In genomic region chr6:39478509-39479150, GRCm38 (mm10) we compare ENCODE assay signal across 9 mouse cellular contexts. TPM values are rescaled to one million over a fixed set of nuclear protein-coding genes. Genes with fewer than 3 reads are reported as not detected.
A peak's percentile ranks its signal among the peaks of the same experiment; 100 is the strongest.
DNase-seq lines count a peak whose midpoint lies in the region; ATAC-seq and TF ChIP-seq lines count a peak whose summit lies in the region.
"Had no signal": no experiment of that assay in that cellular context is flagged by ENCODE, and none has a peak within 500 bp of the region (broad histone marks: within the 10 kb centered on the region; RNA-seq: fewer than 3 reads in every experiment).

No protein-coding gene starts in this region.

- no peak for TF ChIP-seq CTCF in lung, postnatal 0 days (IDR thresholded peaks at IDR 0.05)

- no peak overlapping the region for H3K27ac ChIP-seq in lung, postnatal 0 days (ENCODE audit: low read length)

- DNase-seq in layer of hippocampus, adult 11-12 months (ENCODE audit: low spot score) = peak; percentile 74
- no peak for DNase-seq in layer of hippocampus, adult 9-10 months (ENCODE audit: low spot score)
- DNase-seq in cerebellum, postnatal 10 days = peak; percentile 83 to 89
- DNase-seq in heart, adult 8-10 months (ENCODE audit: low spot score) = peak; percentile 69
- DNase-seq in left cerebral cortex, postnatal 4 days = peak; percentile 90
- DNase-seq in urinary bladder, postnatal 14 days (ENCODE audit: low spot score) = no peak
- DNase-seq in lung, postnatal 0 days (ENCODE audit: low spot score) = no peak

- no peak overlapping the region for H3K4me2 ChIP-seq in lung, postnatal 0 days (replicated peaks; ENCODE audit: low read depth, low read length)

- H3K9me3 ChIP-seq in lung, postnatal 0 days (ENCODE audit: low read length) = no peaks in the 10 kb centered on the region

- TF ChIP-seq EP300 in lung, postnatal 0 days (IDR thresholded peaks at IDR 0.05) = no peak

- H3K36me3 ChIP-seq in lung, postnatal 0 days (ENCODE audit: insufficient read depth, low read length) = no peaks in the 10 kb centered on the region

- WGBS in lung, postnatal 0 days = 63% methylated on average over 8 of the region's 8 CpGs

- H3K4me1 ChIP-seq in lung, postnatal 0 days (ENCODE audit: insufficient read depth, low read depth, low read length) = no peaks in the 10 kb centered on the region

- H3K9ac ChIP-seq in lung, postnatal 0 days (replicated peaks; ENCODE audit: low read depth) = no peak overlapping the region

- ATAC-seq in activated CD4-positive, CD25-positive, alpha-beta regulatory T cell, adult 4 months = no peak
- no peak for ATAC-seq in lung, postnatal 0 days
- ATAC-seq: Patski had no signal

- intact Hi-C loops in left cerebral cortex, postnatal 4 days (cut with DNase I) = no loop called here

- no peaks in the 10 kb centered on the region for H3K27me3 ChIP-seq in lung, postnatal 0 days (replicated peaks; ENCODE audit: insufficient read depth, low read length)
- H3K27me3 ChIP-seq: Patski had no signal

- no peak overlapping the region for H3K4me3 ChIP-seq in lung, postnatal 0 days (ENCODE audit: low read depth, low read length)

RNA-seq across cellular contexts. Expression of gene Mkrn1, which starts 58.4 kb away (rescaled TPM):
- 10 to 100 TPM; 32.5 to 68.0 (median 39.8) TPM for total RNA-seq in heart, adult 8-10 months (2022)
- 100 to 1,000 TPM; 178 to 181 TPM for total RNA-seq in left cerebral cortex, postnatal 4 days (2021)
- 10 to 100 TPM; 58.4 to 63.4 TPM for polyA plus RNA-seq in activated CD4-positive, CD25-positive, alpha-beta regulatory T cell, adult 4 months (2017; shearing (Covaris generic))
- 125 and 127 TPM in 2 replicates for polyA plus RNA-seq in lung, postnatal 0 days (2015; fragmentation: Nextera tagmentation; extraction: Ambion mirVana)

Comparison
In these comparisons a context has a peak if more than half of its experiments do, and no peak if none do; other contexts are left out.
1. DNase-seq: peak in layer of hippocampus, adult 11-12 months (single experiment), cerebellum, postnatal 10 days (2 of 2), heart, adult 8-10 months (single experiment) and left cerebral cortex, postnatal 4 days (single experiment); none in layer of hippocampus, adult 9-10 months (single experiment), urinary bladder, postnatal 14 days (single experiment) and lung, postnatal 0 days (single experiment).